Mouse (Mus musculus): ENCODE results near the gene Hnrnph1. TPM values are rescaled to one million over a fixed set of nuclear protein-coding genes. Genes with fewer than 3 reads are reported as not detected.
"Not testable (repeated sequence)": the region's sequence is repeated elsewhere in the genome, so short reads cannot be mapped to it uniquely, and the experiment has no call there.

Hnrnph1 gene
- 100 to 1,000 TPM; 220 to 248 TPM for total RNA-seq (2021)

DNA sequence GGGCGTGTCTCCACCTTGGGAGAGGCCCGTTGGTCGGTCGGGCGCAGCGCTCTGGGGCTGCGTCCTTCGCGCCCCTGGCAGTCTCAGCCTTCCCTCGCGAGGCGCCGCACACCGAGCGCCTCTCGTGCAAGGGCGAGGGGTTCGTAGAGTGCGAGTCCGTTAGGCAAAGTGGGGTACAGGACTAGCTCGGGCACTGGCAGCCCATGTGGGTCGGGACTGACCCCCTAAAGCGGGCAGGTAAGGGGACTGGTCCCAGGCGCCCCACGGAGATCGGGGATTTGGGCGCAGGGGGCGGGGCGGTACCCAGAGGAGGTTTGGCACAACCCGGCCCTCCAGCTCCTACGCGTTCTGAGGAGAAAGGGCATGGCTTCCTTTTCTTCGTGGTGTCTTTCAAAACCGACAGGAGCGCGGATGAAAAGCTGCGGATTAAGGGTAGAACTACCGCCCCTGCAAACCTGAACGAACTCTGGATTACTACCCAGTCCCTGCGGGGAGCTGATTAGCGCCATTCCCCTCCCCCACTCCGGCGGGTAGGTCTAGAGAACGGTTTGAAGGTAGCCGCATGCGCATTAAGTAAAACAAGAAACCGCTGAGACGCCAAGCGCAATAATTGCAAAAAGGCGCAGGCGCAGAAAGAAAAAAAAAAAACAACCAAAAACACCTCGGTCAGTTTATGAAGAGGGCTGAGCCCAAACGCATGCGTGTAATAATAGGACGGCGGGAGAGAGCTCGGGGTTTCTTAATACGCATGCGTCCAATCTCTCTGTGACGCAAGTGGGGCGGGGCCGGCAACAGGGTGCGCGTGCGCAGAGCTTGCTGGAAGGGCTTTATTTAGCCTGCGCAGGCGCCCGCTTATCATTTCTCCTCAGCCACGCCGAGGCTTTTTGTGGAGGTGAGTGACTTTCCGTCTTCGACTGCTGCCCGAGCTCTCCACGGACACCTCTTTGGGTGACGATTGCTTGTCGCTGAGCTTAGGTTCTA, at the start of gene Hnrnph1:
Hnrnph1 (plus strand) TSS at position 80 of the 981 bp plus-strand sequence.
- intact Hi-C loops (cut with DNase I), result loop anchor here (5.0 kb wide), 1 partner anchor 85 kb away; the partner anchor contains the start of gene Maml1
- peak; percentile 99 for DNase-seq (ENCODE audit: low spot score in 2 of 2)

DNA sequence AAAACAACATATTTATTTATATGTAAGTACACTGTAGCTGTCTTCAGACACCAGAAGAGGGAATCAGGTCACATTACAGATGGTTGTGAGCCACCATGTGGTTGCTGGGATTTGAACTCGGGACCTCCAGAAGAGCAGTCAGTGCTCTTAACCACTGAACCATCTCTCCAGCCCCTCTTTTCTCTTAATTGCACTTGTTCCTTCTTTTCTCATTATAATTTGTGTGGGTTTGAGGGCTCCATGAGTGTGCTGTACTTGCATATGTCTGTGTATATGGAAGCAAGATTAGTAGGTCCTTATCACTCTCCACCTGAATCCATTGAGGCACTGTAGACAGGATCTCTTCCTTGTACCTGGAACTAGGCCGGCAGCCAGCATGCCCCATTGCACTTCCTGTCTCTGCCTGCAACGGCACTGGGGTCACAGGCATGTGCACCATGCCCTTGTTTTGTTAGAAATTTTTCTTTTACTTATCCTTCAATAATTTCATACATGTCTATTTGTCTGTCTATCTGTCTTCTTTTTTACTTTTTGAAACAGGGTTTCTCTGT, 48.6 kb upstream of the Hnrnph1 start:
- DNase-seq (ENCODE audit: low spot score in 2 of 2), result no peak
- intact Hi-C loops (cut with DNase I), result no loop called here

DNA sequence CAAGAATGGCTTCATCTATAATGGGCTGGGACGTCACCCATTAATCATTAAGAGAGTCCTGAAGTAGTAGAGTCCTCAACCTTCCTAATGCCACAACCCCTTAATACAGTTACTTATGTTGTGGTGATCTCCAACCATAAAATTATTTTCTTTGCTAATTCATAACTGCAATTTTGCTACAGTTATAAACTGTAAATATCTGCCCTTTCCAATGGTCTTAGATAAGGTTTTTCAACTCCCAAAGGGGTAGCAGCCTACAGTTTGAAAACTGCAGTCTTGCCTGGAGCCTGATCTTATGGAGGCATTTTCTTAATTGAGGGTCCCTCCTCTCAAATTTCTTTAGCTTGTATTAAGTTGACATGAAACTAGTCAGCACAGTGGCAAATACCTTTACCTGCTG, 47.4 kb upstream of the Hnrnph1 start:
- intact Hi-C loops (cut with DNase I), result no loop called here
- DNase-seq (ENCODE audit: low spot score in 2 of 2), result no peak

DNA sequence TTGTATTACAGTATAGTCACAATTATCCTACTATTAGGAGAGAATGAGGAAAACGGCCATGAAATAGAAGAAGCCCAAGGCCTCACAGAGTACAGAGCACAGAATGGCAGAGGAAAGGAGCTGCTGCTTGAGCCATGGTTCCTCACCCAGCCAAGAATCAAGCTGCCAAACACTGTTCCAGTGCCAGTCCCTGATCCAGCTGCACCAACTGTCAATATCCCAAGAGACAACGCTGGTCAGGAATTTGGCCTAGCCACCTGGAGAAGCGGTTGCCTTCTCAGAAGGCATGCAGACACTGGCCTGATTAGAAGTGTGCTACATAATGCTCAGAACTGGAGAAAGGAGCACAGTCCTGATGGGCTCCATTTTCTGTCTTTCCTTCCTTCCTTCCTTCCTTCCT, 43.6 kb upstream of the Hnrnph1 start:
- intact Hi-C loops (cut with DNase I), result no loop called here
- no peak for DNase-seq (ENCODE audit: low spot score in 2 of 2)

DNA sequence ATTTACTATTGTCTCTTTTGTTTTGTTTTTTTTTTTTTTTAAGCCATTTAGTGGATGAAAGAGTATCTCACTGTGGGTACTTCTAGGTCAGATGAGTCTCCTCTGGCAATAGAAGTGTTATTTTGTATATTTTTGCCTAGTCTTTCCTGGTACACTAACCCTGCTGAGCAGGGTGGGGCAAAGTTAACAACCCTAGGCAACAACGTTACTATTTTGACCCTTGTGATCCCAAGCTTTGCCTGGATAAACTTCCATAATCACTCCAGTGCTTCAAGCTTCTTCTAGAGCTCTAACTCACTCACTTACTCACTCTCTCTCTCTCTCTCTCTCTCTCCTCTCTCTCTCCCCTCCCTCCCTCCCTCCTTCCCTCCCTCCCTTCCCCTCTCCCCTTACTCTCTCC, 40.7 kb upstream of the Hnrnph1 start:
- intact Hi-C loops (cut with DNase I), result no loop called here
- no peak for DNase-seq (ENCODE audit: low spot score in 2 of 2)

DNA sequence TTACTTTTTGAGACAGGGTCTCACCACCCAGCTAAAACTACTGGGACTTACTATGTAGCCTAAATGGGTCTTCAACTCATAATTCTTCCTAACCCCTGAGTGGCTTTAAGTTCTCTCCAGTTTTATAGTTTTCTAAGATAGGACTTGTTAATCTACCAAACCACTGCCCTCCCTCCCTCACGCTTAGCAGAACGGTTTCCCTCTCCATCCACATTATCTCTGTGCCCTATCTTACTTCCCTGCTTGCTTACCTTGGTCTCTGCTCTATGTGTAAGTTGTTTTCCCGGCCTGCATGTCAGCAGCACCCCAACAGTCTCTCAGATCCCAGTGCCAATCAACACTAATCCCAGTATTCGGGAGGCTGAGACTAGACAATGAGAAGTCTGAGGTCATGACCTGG, 39.9 kb upstream of the Hnrnph1 start:
- no peak for DNase-seq (ENCODE audit: low spot score in 2 of 2)
- intact Hi-C loops (cut with DNase I), result no loop called here

DNA sequence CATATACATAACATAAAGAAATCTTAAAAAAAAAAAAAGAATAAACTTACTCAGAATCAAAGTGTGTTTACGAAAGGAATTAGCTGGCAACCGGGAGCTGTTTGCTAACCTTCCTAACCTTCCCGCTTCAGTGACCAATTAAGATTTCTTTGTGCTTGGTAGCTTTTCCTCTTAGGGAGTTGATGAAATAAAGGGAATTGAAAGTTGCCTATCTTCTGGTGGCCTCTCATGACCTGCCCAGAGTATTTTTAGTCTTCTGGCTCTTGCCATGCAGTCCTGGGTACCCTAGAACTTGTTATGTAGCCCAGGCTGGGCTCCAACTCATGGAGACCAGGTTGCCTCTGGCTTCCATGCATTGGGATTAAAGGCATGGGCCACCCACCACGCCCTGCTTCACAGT, 31.3 kb upstream of the Hnrnph1 start:
- intact Hi-C loops (cut with DNase I), result no loop called here

DNA sequence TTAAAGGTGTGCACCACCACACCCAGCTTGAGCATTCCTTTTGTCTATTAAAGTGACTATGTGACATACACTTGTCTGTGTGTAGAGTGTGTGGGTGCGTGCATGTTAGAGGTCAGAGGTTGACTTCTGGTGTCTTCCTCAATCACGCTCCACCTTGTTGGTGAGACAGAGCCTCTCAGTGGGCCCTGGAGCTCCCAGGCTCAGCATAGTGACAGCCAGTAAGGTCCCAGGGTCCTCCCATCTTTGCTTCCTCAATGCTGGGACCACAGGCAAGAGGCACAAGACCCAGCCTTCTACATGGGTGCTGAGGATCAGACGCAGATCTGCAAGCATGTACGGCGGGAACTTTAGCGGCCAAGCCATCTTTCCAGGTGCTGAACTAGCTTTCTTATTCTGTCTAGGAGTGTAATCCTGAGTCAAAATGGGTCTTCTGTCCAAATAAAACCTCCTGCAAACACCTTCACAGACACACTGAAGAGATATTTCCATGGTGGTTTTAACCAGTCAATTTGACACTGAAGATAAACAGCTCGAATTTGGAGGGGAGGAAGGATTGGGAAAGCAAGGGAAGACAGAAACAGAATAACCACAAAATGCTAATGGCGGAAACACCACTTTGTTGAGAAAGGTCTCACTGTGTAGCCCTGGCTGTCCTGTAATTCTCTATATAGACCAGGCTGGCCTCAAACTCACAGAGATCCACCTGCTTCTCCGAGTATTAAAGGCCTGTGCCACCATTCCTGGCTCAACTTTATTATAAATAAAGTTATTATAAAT, 30.3 kb upstream of the Hnrnph1 start:
- intact Hi-C loops (cut with DNase I), result no loop called here
- DNase-seq (ENCODE audit: low spot score in 2 of 2), result no peak

More for the DNA sequence above, 31.3 kb upstream of the Hnrnph1 start:
- DNase-seq (ENCODE audit: low spot score in 2 of 2), result no peak

DNA sequence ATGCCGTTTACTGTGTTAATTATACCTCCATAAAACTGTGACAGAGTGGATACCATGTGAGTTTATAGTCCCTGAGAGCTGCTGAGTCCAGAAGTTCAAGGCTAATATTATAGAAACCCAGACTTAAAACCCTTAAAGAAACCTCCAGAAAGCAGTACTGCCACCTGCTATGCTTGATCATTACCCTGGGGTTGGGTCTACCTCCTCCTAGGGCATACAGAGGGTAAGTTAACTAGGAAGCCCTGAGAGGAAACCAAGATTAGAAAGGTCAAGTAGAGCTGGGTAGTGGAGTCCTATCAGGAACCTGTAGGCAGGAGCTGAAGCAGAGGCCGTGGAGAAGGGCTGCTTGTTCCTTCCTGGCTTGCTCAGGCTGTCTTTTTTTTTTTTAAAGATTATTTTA, 24.6 kb upstream of the Hnrnph1 start:
- DNase-seq (ENCODE audit: low spot score in 2 of 2), result no peak
- intact Hi-C loops (cut with DNase I), result no loop called here

DNA sequence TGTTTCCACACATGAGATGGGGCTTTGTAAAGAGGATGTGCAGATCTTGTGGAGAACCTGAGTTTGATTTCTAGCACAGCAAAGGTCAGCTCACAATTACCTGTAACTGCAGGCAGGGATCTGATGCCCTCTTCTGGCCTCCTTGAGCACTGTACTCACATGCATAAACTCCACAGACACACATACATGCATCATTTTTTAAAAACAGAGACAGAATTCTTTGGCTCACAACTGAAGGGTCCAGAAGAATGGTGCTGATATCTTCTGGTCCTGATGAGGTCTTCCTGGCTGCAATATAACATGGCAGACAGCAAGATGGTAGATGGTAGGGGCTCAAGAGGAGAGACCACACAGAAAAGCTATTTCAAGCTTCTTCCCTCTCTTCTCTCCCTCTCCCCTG, 22.6 kb upstream of the Hnrnph1 start, which contains the start of gene Cby3:
Cby3 (plus strand) TSS at position 301 of the 400 bp plus-strand sequence.
- DNase-seq (ENCODE audit: low spot score in 2 of 2), result no peak
- intact Hi-C loops (cut with DNase I), result no loop called here

DNA sequence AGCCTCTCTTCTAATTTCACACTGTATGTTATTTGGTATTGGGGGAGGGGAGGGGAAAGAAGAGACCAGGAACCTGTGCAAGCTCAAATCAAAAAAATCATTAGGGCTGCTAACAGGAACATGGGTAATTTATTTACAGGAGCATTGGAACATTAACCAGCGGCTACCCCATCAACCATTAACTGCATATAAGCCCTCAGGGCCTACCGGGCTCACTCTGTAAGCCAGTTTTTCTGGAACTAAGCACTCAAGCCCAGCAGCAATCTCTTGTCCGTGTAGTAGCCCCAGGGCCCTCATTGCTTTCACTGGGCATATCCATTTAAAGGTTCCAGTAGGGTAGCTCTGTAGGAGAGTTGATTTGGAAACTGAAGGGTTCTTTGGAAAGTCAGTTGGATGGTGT, 21.9 kb upstream of the Hnrnph1 start:
- intact Hi-C loops (cut with DNase I), result no loop called here
- no peak for DNase-seq (ENCODE audit: low spot score in 2 of 2)

DNA sequence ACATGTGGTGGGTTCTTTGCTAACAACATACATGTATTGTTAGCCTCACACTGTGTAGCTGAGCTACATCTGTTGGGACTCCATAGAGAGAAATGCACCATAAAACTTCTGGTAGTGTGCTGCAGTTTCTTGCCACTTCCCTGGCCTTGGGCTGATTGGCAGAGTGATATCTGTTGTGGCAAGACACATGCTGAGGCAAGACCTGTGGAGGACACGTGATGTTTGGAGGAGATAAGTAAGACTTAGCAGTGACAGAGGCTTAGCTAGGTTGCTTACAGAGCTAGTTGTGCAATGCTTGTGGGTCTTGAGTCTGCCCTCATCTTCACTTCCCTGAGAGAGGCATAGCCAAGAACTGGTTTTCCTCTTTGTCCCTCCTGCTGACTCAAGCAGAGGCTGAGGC, 21.4 kb upstream of the Hnrnph1 start:
- intact Hi-C loops (cut with DNase I), result no loop called here
- no peak for DNase-seq (ENCODE audit: low spot score in 2 of 2)

DNA sequence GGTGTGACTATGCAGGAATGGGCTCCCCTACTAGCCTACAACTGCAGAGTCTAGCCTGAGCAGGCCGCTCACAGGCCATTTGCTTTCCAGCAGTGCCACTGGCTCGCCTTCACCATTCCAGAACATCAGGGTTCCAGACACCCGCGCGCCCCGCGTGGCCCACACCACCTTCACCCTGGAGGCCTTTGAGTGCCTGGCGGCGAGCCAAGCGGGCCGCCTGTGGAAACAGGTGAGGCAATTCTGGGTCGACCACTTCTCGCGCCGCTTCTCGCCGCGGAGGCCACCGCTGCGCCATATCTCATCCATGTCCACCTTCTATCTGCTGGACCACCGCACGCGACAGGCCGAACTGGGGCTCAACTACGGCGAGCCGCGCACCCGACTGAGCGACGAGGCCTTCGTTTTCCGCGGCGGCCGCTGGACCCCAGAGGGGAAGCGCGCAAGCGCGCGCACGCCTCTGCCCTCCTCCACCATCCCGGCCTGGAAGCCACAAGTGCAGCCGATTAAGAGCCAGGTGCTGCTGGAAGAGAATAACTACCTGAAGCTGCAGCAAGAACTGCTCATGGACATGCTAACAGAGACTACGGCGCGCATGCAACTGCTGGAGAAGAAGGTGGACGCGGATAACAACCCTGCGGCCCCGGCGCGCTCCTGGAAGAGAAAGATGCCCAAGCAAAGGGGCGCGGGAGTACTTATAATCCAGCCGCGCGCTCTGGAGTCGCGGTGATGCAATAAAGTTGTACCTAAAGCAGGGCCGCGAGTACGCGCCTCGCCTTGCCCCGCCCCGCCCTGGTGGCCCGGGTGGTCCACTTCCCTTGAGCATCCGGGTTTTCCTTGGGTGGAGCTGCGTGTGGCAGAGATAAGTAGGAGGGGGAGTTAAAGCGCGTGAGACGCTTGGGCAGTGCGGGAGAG, 17.6 kb upstream of the Hnrnph1 start:
- DNase-seq (ENCODE audit: low spot score in 2 of 2), result peak; percentile 64 to 75
- intact Hi-C loops (cut with DNase I), result loop anchor here (2.0 kb wide), 1 partner anchor 34 kb away; the partner anchor contains the start of gene Canx

DNA sequence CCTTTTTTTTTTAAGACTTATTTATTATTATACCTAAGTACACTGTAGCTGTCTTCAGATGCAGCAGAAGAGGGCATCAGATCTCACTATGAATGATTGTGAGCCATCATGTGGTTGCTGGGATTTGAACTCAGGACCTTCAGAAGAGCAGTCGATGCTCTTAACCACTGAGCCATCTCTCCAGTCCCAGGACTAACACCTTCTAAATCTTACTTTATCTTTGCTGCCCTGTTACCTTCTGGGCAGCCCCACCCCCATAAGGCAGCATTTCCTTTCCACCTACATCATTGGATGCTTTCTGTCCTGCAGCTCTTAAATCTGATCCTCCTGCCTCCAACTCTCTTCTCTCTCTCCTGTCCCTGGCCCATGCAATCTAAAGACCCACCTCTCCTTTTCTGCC, 15.5 kb upstream of the Hnrnph1 start:
- not testable (repeated sequence) for DNase-seq (ENCODE audit: low spot score in 2 of 2)
- intact Hi-C loops (cut with DNase I), result loop anchor here (5.0 kb wide), 1 partner anchor 124 kb away; the partner anchor contains the start of gene Ltc4s

DNA sequence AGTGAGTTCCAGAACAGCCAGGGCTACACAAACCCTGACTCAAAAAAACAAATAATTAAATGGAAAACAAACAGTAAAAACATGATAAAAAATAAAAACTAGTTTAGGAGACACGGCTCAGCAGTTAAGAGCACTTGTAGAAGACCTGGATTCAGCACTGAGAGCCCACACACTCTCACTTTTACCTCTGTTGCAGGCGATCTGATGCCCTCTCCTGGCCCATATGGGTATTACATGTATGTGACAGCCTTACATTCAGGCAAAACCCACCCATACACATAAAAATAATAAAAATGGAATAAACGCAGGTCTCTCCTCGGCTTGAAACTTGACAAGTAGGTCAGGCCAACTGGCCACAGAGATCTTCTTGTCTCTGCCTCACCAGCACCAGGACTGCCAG, 12.2 kb upstream of the Hnrnph1 start:
- intact Hi-C loops (cut with DNase I), result loop anchor here (5.0 kb wide), 1 partner anchor 127 kb away; the partner anchor contains the start of gene Ltc4s
- peak; percentile 85 to 92 for DNase-seq (ENCODE audit: low spot score in 2 of 2)

DNA sequence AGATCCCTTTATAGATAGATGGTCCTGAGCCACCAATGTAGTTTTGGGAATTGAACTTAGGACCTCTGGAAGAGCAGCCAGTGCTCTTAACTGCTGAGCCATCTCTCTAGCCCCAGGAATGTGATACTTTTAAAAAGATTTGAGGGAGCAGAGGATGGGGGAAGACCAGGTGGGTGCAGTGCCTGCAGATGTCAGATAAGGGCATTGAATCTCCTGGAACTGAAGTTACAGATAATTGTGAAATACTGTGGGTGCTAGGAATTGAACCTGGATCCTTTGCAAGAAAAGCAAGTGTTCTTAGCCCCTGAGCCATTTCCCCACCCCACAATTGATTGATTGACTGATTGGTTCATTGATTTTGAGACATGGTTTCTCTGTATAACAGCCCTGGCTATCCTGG, 11.5 kb upstream of the Hnrnph1 start:
- DNase-seq (ENCODE audit: low spot score in 2 of 2), result no peak
- intact Hi-C loops (cut with DNase I), result no loop called here

DNA sequence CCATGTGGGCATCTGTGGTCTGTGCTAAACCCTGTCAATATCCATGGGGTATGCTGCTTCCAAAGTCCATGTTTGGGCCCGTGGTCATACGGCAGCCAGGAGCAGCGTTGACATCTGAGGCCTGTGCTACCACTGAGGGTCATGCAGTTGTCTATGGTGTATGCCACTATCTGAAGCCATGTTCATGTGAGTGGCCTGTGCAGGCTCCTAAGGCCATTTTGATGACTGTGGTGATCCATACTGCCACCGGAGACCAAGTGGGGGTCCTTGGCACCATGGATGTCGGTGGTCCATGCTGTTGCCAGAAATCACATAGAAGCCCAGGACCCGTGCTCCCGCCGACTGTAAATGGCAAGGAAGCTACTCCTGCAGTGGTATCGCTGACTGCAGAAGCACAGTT, 9.3 kb upstream of the Hnrnph1 start:
- no peak for DNase-seq (ENCODE audit: low spot score in 2 of 2)
- intact Hi-C loops (cut with DNase I), result no loop called here

DNA sequence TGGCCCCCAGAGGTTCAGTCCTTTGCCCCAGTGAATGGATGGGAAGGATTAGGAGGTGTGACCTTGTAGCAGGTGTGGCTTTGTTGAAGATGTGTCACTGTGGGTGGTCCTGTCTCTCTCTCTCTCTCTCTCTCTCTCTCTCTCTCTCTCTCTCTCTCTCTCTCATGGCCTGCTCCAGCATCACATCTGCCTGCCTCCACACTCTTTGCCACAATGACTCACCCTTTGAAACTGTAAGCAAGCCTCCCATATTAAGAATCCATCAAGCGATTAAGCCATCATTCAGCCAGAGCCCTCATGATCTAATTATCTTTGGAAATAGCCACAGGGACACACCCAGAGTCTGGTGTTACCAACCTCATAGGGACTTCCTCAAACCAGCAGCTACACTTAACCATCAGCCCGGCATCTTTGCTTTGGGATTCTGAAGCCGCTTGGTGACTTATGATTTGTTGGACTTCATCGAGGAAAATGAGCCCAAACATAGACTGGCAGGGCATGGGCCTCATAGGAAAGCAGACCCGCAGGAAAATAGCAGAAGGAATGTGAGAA, 7.4 kb upstream of the Hnrnph1 start:
- intact Hi-C loops (cut with DNase I), result no loop called here
- no peak for DNase-seq (ENCODE audit: low spot score in 2 of 2)

DNA sequence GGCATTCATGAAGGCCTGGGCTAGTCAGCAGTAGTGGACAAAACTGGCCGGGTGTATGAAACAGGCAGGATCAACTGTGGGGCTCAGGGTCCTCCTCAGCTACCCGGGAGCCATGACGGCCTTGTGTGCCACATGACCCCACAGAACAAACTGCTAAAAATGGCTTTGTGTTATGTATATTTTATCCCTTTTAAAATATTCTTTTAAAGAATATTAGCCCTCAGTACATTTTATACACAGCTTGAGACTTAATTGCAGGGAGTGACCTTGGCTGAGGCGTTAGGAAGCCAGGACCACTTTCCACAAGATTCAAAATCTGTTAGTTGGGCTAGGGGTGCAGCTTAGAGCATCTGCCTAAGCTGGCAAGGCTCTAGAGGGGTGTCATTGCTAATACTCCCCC, 5.8 kb upstream of the Hnrnph1 start:
- DNase-seq (ENCODE audit: low spot score in 2 of 2), result no peak
- intact Hi-C loops (cut with DNase I), result no loop called here
